Mouse (Mus musculus) erythroblast, embryonic 14.5 days (primary cell): ENCODE data around the gene F3.

ENCODE experiments used
- GATA1 ChIP-seq: IDR thresholded peaks from 2 replicates; pipeline ENCODE4 v1.6.1; 2012; ENCODE audit warnings: low read length, inconsistent platforms, mixed read lengths
- TAL1 ChIP-seq: IDR thresholded peaks from 3 replicates; pipeline ENCODE4 v1.6.1; 2012; ENCODE audit warnings: low read length, inconsistent platforms, mixed read lengths

DNA sequence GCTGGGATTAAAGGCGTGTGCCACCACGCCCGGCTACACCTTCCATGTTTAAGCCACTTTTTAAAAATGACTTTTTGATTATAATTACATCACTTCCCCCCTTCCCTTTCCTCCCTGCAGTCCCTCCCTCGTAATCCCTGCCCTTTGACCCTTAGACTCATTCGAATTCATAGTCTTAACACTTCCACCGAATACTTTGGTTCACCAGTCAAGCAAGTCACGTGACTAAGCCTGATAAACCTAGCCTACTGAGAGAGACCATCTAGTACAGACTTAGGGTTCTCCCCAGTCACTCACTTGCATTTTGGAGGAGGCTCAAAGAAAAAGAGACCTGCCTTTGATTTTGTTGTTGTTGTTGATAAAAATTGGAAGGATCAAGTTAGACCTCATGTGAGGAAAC lies 12.2 kb downstream of the F3 start:
- no peak for TF ChIP-seq GATA1
- no peak for TF ChIP-seq TAL1
